Mouse (Mus musculus): ENCODE measurements at regions not wholly inside any gene's neighbourhood (a gene's known extent, or its start where the extent isn't known, plus 50 kb on each side); places are given as distances from the start of the nearest gene placed in this dataset.

DNA sequence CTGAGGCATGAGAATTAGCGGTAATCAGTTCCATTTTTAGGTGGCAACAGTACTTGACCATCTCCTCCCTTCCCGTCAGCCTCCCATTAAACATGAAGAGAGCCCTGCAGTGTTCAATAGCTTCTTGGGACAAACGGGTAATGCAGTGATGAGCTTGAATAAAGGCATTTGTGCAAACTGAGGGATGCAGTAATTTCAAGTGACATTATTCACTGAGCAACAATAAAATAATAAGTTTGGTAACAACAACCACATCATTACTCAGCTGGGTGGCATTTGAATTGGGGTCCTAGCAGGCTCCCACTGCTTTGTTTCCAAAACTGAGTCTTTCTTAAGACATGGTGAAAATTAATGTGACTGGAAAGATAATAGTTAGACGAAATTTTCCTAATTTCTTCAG is 315.2 kb upstream of the C030005K15Rik start:
- H3K4me2 ChIP-seq, result no peak overlapping the region
- TF ChIP-seq CTCF (IDR thresholded peaks at IDR 0.05; ENCODE audit: low read depth), result no peak
- no peak overlapping the region for H3K9ac ChIP-seq
- H3K4me1 ChIP-seq (ENCODE audit: insufficient read depth), result no peaks in the 10 kb centered on the region
- no peaks in the 10 kb centered on the region for H3K27me3 ChIP-seq (ENCODE audit: insufficient read depth, low read length)
- no peak overlapping the region for H3K4me3 ChIP-seq (ENCODE audit: low read depth, low read length)
- no peaks in the 10 kb centered on the region for H3K9me3 ChIP-seq (ENCODE audit: low read depth, low read length)
- H3K27ac ChIP-seq (ENCODE audit: low read depth), result no peak overlapping the region
- WGBS, result 78% methylated on average over 4 of the region's 4 CpGs
- DNase-seq (no peak), ATAC-seq (ENCODE audit: insufficient read depth) (no peak)
- no peaks in the 10 kb centered on the region for H3K36me3 ChIP-seq (ENCODE audit: insufficient read depth)

DNA sequence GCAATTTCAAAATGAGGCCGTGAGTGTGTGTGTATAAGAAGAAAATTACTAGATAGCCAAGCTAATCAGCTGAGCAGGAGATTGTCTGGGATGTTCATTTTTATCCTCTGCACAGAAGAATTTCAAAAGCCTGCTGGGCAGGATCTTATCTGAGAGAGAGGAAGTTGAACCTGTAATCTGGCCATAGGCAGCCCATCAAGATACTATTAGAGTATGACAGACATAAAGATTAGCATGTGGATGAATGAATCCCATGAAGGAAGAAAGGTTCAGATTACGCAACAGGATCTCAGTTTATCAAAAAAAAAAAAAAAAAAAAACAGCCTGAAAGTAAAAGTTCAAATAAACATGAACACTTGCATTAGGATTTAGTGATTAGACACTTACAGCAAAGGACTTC is 317.3 kb upstream of the C030005K15Rik start:
- no peaks in the 10 kb centered on the region for H3K36me3 ChIP-seq (ENCODE audit: insufficient read depth)
- no peak overlapping the region for H3K27ac ChIP-seq (ENCODE audit: low read depth)
- no peaks in the 10 kb centered on the region for H3K9me3 ChIP-seq (ENCODE audit: low read depth, low read length)
- no peak for TF ChIP-seq CTCF (IDR thresholded peaks at IDR 0.05; ENCODE audit: low read depth)
- 71% methylated on average over 2 of the region's 2 CpGs for WGBS
- DNase-seq (no peak), ATAC-seq (ENCODE audit: insufficient read depth) (no peak)
- no peaks in the 10 kb centered on the region for H3K27me3 ChIP-seq (ENCODE audit: insufficient read depth, low read length)
- no peak overlapping the region for H3K9ac ChIP-seq
- H3K4me2 ChIP-seq, result no peak overlapping the region
- H3K4me1 ChIP-seq (ENCODE audit: insufficient read depth), result no peaks in the 10 kb centered on the region
- H3K4me3 ChIP-seq (ENCODE audit: low read depth, low read length), result no peak overlapping the region

DNA sequence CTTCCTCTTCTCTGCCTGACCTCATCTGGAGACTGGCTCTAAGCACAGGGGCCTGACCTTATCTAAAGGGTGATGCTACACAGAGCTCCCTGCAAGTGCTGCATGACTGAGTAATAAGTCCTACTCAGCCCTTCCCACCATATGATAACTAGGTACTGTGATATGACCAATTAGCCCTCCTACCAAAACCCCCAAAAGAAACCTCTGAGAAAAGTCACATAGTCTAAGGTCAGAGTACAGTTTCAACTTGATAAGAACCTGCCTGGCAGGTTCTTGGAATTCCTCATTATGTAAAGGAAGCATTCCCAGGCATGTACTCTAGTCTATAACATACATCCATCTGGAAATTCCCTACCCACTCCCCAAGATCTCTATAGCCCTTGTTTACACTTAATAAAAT is 318.0 kb upstream of the C030005K15Rik start:
- no peak overlapping the region for H3K9ac ChIP-seq
- H3K27me3 ChIP-seq (ENCODE audit: insufficient read depth, low read length), result no peaks in the 10 kb centered on the region
- no peaks in the 10 kb centered on the region for H3K9me3 ChIP-seq (ENCODE audit: low read depth, low read length)
- no peak for TF ChIP-seq CTCF (IDR thresholded peaks at IDR 0.05; ENCODE audit: low read depth)
- no peaks in the 10 kb centered on the region for H3K4me1 ChIP-seq (ENCODE audit: insufficient read depth)
- H3K4me2 ChIP-seq, result no peak overlapping the region
- H3K27ac ChIP-seq (ENCODE audit: low read depth), result no peak overlapping the region
- no peak overlapping the region for H3K4me3 ChIP-seq (ENCODE audit: low read depth, low read length)
- no peaks in the 10 kb centered on the region for H3K36me3 ChIP-seq (ENCODE audit: insufficient read depth)
- DNase-seq, result peak; percentile 20
- ATAC-seq (ENCODE audit: insufficient read depth), result no peak

DNA sequence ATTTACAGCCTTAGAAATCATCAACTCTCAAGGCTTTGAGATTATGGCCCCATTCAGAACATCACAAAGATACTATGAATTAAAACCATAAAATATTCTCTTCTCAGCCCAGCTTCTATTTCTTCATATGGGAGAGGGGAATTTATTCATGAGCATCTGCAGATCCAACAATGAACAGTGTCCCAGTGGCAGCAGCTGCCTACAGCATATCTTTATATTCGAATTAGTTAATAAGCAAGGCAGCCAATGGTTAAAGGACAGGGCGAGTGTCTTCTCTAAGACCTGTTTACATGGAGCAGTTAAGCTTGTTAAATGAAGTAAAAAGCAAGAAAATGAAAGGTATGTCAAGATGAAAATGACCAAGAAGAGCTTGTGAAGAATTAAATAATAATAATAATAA is 346.9 kb upstream of the C030005K15Rik start:
- no peak overlapping the region for H3K27ac ChIP-seq (ENCODE audit: low read depth)
- H3K36me3 ChIP-seq (ENCODE audit: insufficient read depth), result no peaks in the 10 kb centered on the region
- no peaks in the 10 kb centered on the region for H3K9me3 ChIP-seq (ENCODE audit: low read depth, low read length)
- H3K4me1 ChIP-seq (ENCODE audit: insufficient read depth), result no peaks in the 10 kb centered on the region
- ATAC-seq (ENCODE audit: insufficient read depth), result no peak
- no peaks in the 10 kb centered on the region for H3K27me3 ChIP-seq (ENCODE audit: insufficient read depth, low read length)
- no peak overlapping the region for H3K9ac ChIP-seq
- TF ChIP-seq CTCF (IDR thresholded peaks at IDR 0.05; ENCODE audit: low read depth), result no peak
- WGBS, result 79% methylated on average over 2 of the region's 2 CpGs
- no peak overlapping the region for H3K4me3 ChIP-seq (ENCODE audit: low read depth, low read length)
- H3K4me2 ChIP-seq, result no peak overlapping the region
- DNase-seq, result no peak

DNA sequence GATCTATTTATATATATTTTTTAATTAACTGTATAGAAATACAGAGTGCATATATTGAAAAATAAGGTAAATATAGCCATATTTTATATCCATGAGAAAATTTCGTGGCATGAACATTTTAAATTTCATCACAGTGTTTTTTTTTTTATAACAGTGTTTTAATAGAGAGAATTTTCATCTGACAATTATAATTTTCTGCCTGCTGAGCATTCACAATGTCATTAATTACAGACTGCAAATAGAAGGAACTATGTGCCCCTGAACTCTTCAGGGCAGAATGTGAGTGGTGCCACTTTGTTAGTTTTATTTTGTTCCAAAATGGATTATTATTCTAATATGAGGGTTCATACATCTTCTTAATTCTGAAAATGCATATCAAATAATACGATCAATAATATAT is 358.3 kb upstream of the C030005K15Rik start:
- no peak overlapping the region for H3K9ac ChIP-seq
- no peak for ATAC-seq (ENCODE audit: insufficient read depth)
- no peak overlapping the region for H3K27ac ChIP-seq (ENCODE audit: low read depth)
- no peaks in the 10 kb centered on the region for H3K27me3 ChIP-seq (ENCODE audit: insufficient read depth, low read length)
- no peaks in the 10 kb centered on the region for H3K9me3 ChIP-seq (ENCODE audit: low read depth, low read length)
- no peak for DNase-seq
- 68% methylated on average over 2 of the region's 2 CpGs for WGBS
- H3K4me1 ChIP-seq (ENCODE audit: insufficient read depth), result no peaks in the 10 kb centered on the region
- TF ChIP-seq CTCF (IDR thresholded peaks at IDR 0.05; ENCODE audit: low read depth), result no peak
- H3K4me2 ChIP-seq, result no peak overlapping the region
- no peaks in the 10 kb centered on the region for H3K36me3 ChIP-seq (ENCODE audit: insufficient read depth)
- no peak overlapping the region for H3K4me3 ChIP-seq (ENCODE audit: low read depth, low read length)

DNA sequence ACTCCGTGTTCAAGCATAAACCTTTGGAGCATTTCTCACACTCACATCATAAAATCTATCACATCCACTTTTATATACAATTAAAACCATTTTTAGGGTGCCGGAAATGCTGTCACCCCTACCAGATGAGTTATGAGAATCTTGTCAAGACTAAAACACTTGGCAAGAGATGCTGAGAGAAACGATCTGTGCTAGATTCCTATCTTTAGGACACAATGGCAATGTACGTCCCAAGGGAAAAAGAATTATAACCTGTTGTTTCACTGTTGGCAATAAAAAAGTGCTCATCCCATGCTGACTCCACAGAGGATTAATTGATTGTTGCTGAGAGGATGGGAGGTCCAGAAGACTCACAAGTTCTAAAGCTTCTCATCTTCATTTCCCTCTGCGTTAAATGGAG is 389.7 kb upstream of the C030005K15Rik start:
- no peak for TF ChIP-seq CTCF (IDR thresholded peaks at IDR 0.05; ENCODE audit: low read depth)
- H3K27ac ChIP-seq (ENCODE audit: low read depth), result no peak overlapping the region
- H3K4me2 ChIP-seq, result no peak overlapping the region
- no peaks in the 10 kb centered on the region for H3K9me3 ChIP-seq (ENCODE audit: low read depth, low read length)
- no peaks in the 10 kb centered on the region for H3K4me1 ChIP-seq (ENCODE audit: insufficient read depth)
- H3K4me3 ChIP-seq (ENCODE audit: low read depth, low read length), result no peak overlapping the region
- 61% methylated on average over 5 of the region's 5 CpGs for whole genome bisulfite sequencing
- H3K27me3 ChIP-seq (ENCODE audit: insufficient read depth, low read length), result no peaks in the 10 kb centered on the region
- ATAC-seq (ENCODE audit: insufficient read depth), result no peak
- H3K36me3 ChIP-seq (ENCODE audit: insufficient read depth), result no peaks in the 10 kb centered on the region
- DNase-seq, result no peak
- H3K9ac ChIP-seq, result no peak overlapping the region

DNA sequence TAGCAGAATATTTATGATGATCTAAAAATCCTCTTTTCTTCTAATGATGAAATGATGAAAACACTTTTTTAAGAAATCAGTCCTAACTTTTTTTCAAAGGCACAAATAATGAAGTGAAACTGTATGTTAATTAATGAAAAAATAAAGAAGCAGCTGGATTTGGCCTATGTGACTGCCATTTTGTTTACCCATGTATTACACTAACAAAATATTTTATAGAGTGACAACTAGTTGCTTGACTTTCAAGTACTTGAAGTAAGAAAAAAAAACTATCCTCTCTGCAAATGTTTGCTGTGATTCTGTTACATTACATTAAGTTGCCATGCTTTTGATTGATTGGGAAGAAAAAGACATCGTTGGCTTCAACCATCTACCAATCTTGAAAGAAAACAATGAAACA is 399.2 kb upstream of the C030005K15Rik start:
- 39% methylated on average over 1 of the region's 1 CpGs for WGBS
- no peak overlapping the region for H3K27ac ChIP-seq (ENCODE audit: low read depth)
- no peak overlapping the region for H3K4me3 ChIP-seq (ENCODE audit: low read depth, low read length)
- TF ChIP-seq CTCF (IDR thresholded peaks at IDR 0.05; ENCODE audit: low read depth), result no peak
- peak; percentile 47 for DNase-seq
- no peak for ATAC-seq (ENCODE audit: insufficient read depth)
- H3K4me1 ChIP-seq (ENCODE audit: insufficient read depth), result no peaks in the 10 kb centered on the region
- H3K27me3 ChIP-seq (ENCODE audit: insufficient read depth, low read length), result no peaks in the 10 kb centered on the region
- no peaks in the 10 kb centered on the region for H3K9me3 ChIP-seq (ENCODE audit: low read depth, low read length)
- H3K9ac ChIP-seq, result no peak overlapping the region
- H3K36me3 ChIP-seq (ENCODE audit: insufficient read depth), result no peaks in the 10 kb centered on the region
- H3K4me2 ChIP-seq, result no peak overlapping the region

DNA sequence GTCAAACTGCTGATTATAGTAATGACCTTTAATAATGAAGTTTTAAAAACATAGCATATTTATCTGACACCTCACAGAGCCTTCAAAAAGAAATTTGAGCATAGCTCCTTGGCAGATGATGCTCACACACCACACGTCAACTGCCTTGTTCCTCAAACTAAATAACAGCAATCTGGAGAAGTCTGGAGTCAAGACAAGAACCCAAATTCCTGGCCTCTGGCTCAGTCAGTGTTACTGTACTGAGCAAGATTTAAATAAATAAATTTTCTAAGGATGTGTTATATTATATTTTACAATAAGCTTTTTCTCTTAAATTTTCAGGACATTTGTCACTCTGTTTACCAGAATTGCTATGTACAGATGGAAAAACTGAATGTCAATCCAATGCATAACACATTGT is 408.5 kb upstream of the C030005K15Rik start:
- TF ChIP-seq CTCF (IDR thresholded peaks at IDR 0.05; ENCODE audit: low read depth), result no peak
- peak; percentile 66 for ATAC-seq (ENCODE audit: insufficient read depth)
- no peaks in the 10 kb centered on the region for H3K27me3 ChIP-seq (ENCODE audit: insufficient read depth, low read length)
- no peaks in the 10 kb centered on the region for H3K36me3 ChIP-seq (ENCODE audit: insufficient read depth)
- no peak overlapping the region for H3K4me2 ChIP-seq
- no peaks in the 10 kb centered on the region for H3K4me1 ChIP-seq (ENCODE audit: insufficient read depth)
- WGBS, result 34% methylated on average over 1 of the region's 1 CpGs
- peak; percentile 53 for DNase-seq
- H3K4me3 ChIP-seq (ENCODE audit: low read depth, low read length), result no peak overlapping the region
- no peak overlapping the region for H3K9ac ChIP-seq
- no peaks in the 10 kb centered on the region for H3K9me3 ChIP-seq (ENCODE audit: low read depth, low read length)
- no peak overlapping the region for H3K27ac ChIP-seq (ENCODE audit: low read depth)
